Mouse (Mus musculus) heart, embryonic 14.5 days (tissue): ENCODE data around the gene 2810459M11Rik. TPM values are rescaled to one million over a fixed set of nuclear protein-coding genes. Genes with fewer than 3 reads are reported as not detected.

Source experiments
- ATAC-seq: fragments of 200-750 bp; cut with Nextera tagmentation; 2 replicates; pipeline ENCODE4 v1.8.0; 2017; ENCODE audit warnings: low read depth, moderate TSS enrichment; ENCODE audit not compliant: insufficient number of reproducible peaks, insufficient read depth, low FRiP score
- H3K27ac ChIP-seq, 2 experiments: fragments of 200-500 bp in 1 of 2; fragments of 300-500 bp in 1 of 2; sonication (generic) in 1 of 2; replicated peaks in 1 of 2; 2 replicates each; pipeline ENCODE4 v1.5.1; 2012 to 2014; ENCODE audit warnings: low read depth in 2 of 2, low read length in 2 of 2, control low read depth in 1 of 2, mild to moderate bottlenecking in 1 of 2, mixed read lengths in 1 of 2; ENCODE audit not compliant: control insufficient read depth in 1 of 2, insufficient read depth in 1 of 2
- H3K27me3 ChIP-seq: fragments of 300-500 bp; sonication (generic); 2 replicates; pipeline ENCODE4 v1.6.1; 2014; ENCODE audit warnings: mild to moderate bottlenecking, low read length, control low read depth; ENCODE audit not compliant: control insufficient read depth, insufficient read depth
- H3K36me3 ChIP-seq: fragments of 300-500 bp; sonication (generic); 2 replicates; pipeline ENCODE4 v1.6.1; 2014; ENCODE audit warnings: mild to moderate bottlenecking, control low read depth, low read length, mixed read lengths; ENCODE audit not compliant: control insufficient read depth, insufficient read depth
- H3K4me1 ChIP-seq, 2 experiments: fragments of 200-500 bp in 1 of 2; fragments of 300-500 bp in 1 of 2; sonication (generic) in 1 of 2; 2 replicates each; pipeline ENCODE4 v1.6.1; 2012 to 2014; ENCODE audit warnings: low read length in 2 of 2, control low read depth in 1 of 2, mixed read lengths in 1 of 2; ENCODE audit not compliant: control insufficient read depth in 2 of 2, insufficient read depth in 2 of 2
- H3K4me2 ChIP-seq: fragments of 300-500 bp; sonication (generic); 2 replicates; pipeline ENCODE4 v1.6.1; 2014; ENCODE audit warnings: mild to moderate bottlenecking, low read length
- H3K4me3 ChIP-seq, 2 experiments: fragments of 200-500 bp in 1 of 2; fragments of 300-500 bp in 1 of 2; sonication (generic) in 1 of 2; 2 replicates each; pipeline ENCODE4 v1.5.1; 2012 to 2014; ENCODE audit warnings: low read length in 2 of 2, mild to moderate bottlenecking in 2 of 2, control low read depth in 1 of 2, low read depth in 1 of 2, moderate library complexity in 1 of 2; ENCODE audit not compliant: control insufficient read depth in 1 of 2, insufficient read depth in 1 of 2
- H3K9ac ChIP-seq: fragments of 300-500 bp; sonication (generic); 2 replicates; pipeline ENCODE4 v1.6.1; 2014; ENCODE audit warnings: mild to moderate bottlenecking, low read length
- H3K9me3 ChIP-seq: fragments of 300-500 bp; sonication (generic); 2 replicates; pipeline ENCODE4 v1.6.1; 2016; ENCODE audit warnings: low read length, control low read depth; ENCODE audit not compliant: control insufficient read depth
- WGBS: fragments of 180-500 bp; shearing (Covaris S2); extraction: QIAGEN DNeasy Blood & Tissue Kit; methylation state at CpG from one replicate; pipeline ENCODE4 v1.1.7; 2014; 5-methylcytosine and 5-hydroxymethylcytosine counted together
- polyA plus RNA-seq: library from polyadenylated mRNA; unstranded; fragments of >200 nt; fragmentation: Nextera tagmentation; extraction: Ambion mirVana; gene quantifications from 2 replicates; pipeline ENCODE4 v1.2.1, GENCODE M21; 2014

2810459M11Rik gene
- polyA plus RNA-seq, 1 experiment from 2014 or later = 0.27 TPM

GRCm38 (mm10) chr1:86056284-86056683 is 10.6 kb downstream of the 2810459M11Rik start:
- H3K27ac ChIP-seq = no peak overlapping the region
- no peak for ATAC-seq
- H3K27me3 ChIP-seq = no peaks in the 10 kb centered on the region
- H3K9ac ChIP-seq = no peak overlapping the region
- H3K36me3 ChIP-seq = no peaks in the 10 kb centered on the region
- peaks cover 3 to 4% of the 10 kb centered on the region in 2 experiments; a peak in 1 of 4 replicates for H3K4me1 ChIP-seq
- no peak overlapping the region for H3K4me3 ChIP-seq
- no peak overlapping the region for H3K4me2 ChIP-seq
- H3K9me3 ChIP-seq = no peaks in the 10 kb centered on the region
- WGBS = 82% methylated on average over 4 of the region's 4 CpGs

- Histone ChIP-seq H3K27me3 (no peaks in the 10 kb centered on the region), H3K4me1 (peaks cover 3 to 4% of the 10 kb centered on the region in 2 experiments; a peak in 1 of 4 replicates), H3K4me3 (peak overlapping the region; percentile 41 to 53), H3K36me3 (no peaks in the 10 kb centered on the region), H3K27ac (no peak overlapping the region), H3K9ac (peak overlapping the region; percentile 71), H3K9me3 (no peaks in the 10 kb centered on the region), H3K4me2 (peak overlapping the region; percentile 76)
- 10% methylated on average over 21 of the region's 21 CpGs for WGBS
- ATAC-seq = peak; percentile 56; the same call in 1 of the 2 replicates
Observed at GRCm38 (mm10) chr1:86058856-86059769, 13.4 kb downstream of the 2810459M11Rik start.

DNA sequence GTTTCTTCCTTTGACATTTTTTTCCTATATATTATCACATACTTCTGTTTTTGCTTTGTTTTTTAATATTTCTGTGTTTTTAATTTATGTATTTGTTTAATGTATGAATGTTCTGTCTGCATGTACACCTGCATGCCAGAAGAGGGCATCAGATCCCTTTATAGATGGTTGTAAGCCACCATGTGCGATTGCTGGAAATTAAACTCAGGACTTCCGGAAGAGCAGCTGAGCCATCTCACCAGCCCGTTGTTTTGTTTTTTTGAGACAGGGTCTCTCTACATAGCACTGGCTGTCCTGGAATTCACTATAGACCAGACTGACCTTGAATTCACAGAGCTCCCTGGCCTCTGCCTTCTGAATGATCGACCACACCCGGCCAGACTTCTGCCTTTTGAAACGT is 16.9 kb downstream of the 2810459M11Rik start:
- ATAC-seq = no peak
- 78% methylated on average over 6 of the region's 6 CpGs for WGBS
- peaks cover 2% of the 10 kb centered on the region; the same call in 1 of the 2 replicates for H3K9me3 ChIP-seq

GRCm38 (mm10) chr1:86064271-86064991 is 18.8 kb downstream of the 2810459M11Rik start, which contains the start of gene Psmd1:
TSS of gene Psmd1 (plus strand) at chr1:86064387.
- H3K4me3 ChIP-seq = peak within 1 kb of the TSS; percentile 63 to 99
- H3K4me2 ChIP-seq = peak within 1 kb of the TSS; percentile 93
- no peaks in the 10 kb centered on the region for H3K27me3 ChIP-seq
- H3K9ac ChIP-seq = peak within 1 kb of the TSS; percentile 99
- H3K27ac ChIP-seq = peak within 1 kb of the TSS; percentile 80 to 84
- ATAC-seq = peak; percentile 92
- peaks cover 2 to 11% of the 10 kb centered on the region in 2 experiments; a peak in 3 of 4 replicates for H3K4me1 ChIP-seq
- H3K36me3 ChIP-seq = no peaks in the 10 kb centered on the region; the same call in 1 of the 2 replicates
- H3K9me3 ChIP-seq = peaks cover 2% of the 10 kb centered on the region; the same call in 1 of the 2 replicates
- under 1% methylated on average over 47 of the region's 47 CpGs for WGBS

More for the DNA sequence above, 16.9 kb downstream of the 2810459M11Rik start:
- Histone ChIP-seq H3K4me3 (no peak overlapping the region), H3K27me3 (no peaks in the 10 kb centered on the region), H3K4me1 (peaks cover 5 to 15% of the 10 kb centered on the region in 2 experiments), H3K36me3 (no peaks in the 10 kb centered on the region), H3K4me2 (no peak overlapping the region), H3K9ac (no peak overlapping the region), H3K27ac (no peak overlapping the region)

GRCm38 (mm10) chr1:86076565-86076964 is 30.9 kb downstream of the 2810459M11Rik start:
- H3K4me3 ChIP-seq = no peak overlapping the region
- no peaks in the 10 kb centered on the region for H3K4me1 ChIP-seq
- H3K27ac ChIP-seq = no peak overlapping the region
- no peak overlapping the region for H3K9ac ChIP-seq
- no peaks in the 10 kb centered on the region for H3K9me3 ChIP-seq
- H3K36me3 ChIP-seq = peaks cover 87% of the 10 kb centered on the region
- H3K4me2 ChIP-seq = no peak overlapping the region
- 97% methylated on average over 2 of the region's 2 CpGs for WGBS
- no peaks in the 10 kb centered on the region for H3K27me3 ChIP-seq
- ATAC-seq = no peak

DNA sequence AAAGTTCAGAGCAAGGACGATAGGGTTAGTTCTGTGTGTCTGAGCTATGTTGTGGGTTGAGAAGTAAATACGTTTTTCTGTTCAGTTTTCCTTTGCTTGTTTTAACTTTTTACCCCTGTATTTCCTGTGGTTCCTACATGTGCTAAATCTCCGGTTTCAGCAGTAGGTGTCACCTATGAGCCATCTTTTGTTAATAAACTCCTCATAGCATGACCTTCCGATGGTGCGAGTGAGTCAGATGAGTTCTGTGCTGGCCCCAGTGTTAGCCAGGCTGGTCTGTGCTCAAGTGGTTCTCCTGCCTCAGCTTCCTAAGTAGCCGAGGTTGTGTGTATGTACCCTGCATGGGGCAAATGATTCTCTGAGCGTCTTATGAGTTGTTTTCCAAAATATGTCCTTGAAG is 48.8 kb downstream of the 2810459M11Rik start:
- no peak for ATAC-seq
- Histone ChIP-seq H3K9me3 (no peaks in the 10 kb centered on the region), H3K36me3 (peaks cover 91% of the 10 kb centered on the region), H3K4me3 (no peak overlapping the region), H3K4me2 (no peak overlapping the region), H3K9ac (no peak overlapping the region), H3K27me3 (no peaks in the 10 kb centered on the region), H3K4me1 (no peaks in the 10 kb centered on the region), H3K27ac (no peak overlapping the region)
- 80% methylated on average over 7 of the region's 7 CpGs for WGBS

DNA sequence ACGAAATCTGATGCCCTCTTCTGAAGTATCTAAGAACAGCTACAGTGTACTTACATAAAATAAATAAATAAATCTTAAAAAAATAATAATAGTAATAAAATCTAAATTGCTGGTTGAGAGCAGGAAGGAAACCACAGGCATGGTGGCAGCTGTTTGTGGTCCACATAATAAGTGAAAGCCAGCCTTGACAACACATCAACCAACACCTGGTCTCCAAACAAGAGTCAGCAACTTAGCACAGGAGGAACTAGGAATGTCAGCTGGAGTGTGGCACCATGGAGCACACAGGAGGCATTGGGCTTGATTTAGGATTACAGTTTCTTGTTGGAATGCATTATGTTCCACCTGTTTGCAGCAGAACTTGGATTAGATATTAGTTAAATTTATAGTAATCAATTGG is 59.4 kb downstream of the 2810459M11Rik start:
- no peak for ATAC-seq
- Histone ChIP-seq H3K9ac (no peak overlapping the region), H3K4me1 (no peaks in the 10 kb centered on the region), H3K4me3 (no peak overlapping the region), H3K4me2 (no peak overlapping the region), H3K36me3 (peaks cover 41% of the 10 kb centered on the region), H3K9me3 (no peaks in the 10 kb centered on the region), H3K27ac (no peak overlapping the region), H3K27me3 (no peaks in the 10 kb centered on the region)
- WGBS = 87% methylated on average over 1 of the region's 1 CpGs
